Mouse (Mus musculus) kidney, embryonic 15.5 days (tissue): ENCODE measurements around the gene Psmb9. TPM values are rescaled to one million over a fixed set of nuclear protein-coding genes. Genes with fewer than 3 reads are reported as not detected.
"Not testable (repeated sequence)": the region's sequence is repeated elsewhere in the genome, so short reads cannot be mapped to it uniquely, and the experiment has no call there.

ENCODE experiments used
- ATAC-seq: fragments of 200-750 bp; cut with Nextera tagmentation; replicated peaks from 2 replicates; pipeline ENCODE4 v1.8.0; 2017; ENCODE audit warnings: moderate TSS enrichment; ENCODE audit not compliant: low FRiP score
- H3K27ac ChIP-seq: fragments of 300-500 bp; sonication (generic); 2 replicates; pipeline ENCODE4 v1.5.1; 2015; ENCODE audit warnings: mild to moderate bottlenecking, inconsistent platforms
- H3K27me3 ChIP-seq: fragments of 300-500 bp; sonication (generic); 2 replicates; pipeline ENCODE4 v1.6.1; 2015; ENCODE audit warnings: inconsistent platforms
- H3K36me3 ChIP-seq: fragments of 300-500 bp; sonication (generic); 2 replicates; pipeline ENCODE4 v1.6.1; 2015; ENCODE audit warnings: inconsistent platforms
- H3K4me1 ChIP-seq: fragments of 300-500 bp; sonication (generic); 2 replicates; pipeline ENCODE4 v1.6.1; 2015; ENCODE audit warnings: inconsistent platforms
- H3K4me2 ChIP-seq: fragments of 300-500 bp; sonication (generic); 2 replicates; pipeline ENCODE4 v1.6.1; 2015; ENCODE audit warnings: moderate library complexity, mild to moderate bottlenecking, inconsistent platforms
- H3K4me3 ChIP-seq: fragments of 300-500 bp; sonication (generic); replicated peaks from 2 replicates; pipeline ENCODE4 v1.5.1; 2015; ENCODE audit warnings: mild to moderate bottlenecking, inconsistent platforms
- H3K9ac ChIP-seq: fragments of 300-500 bp; sonication (generic); 2 replicates; pipeline ENCODE4 v1.6.1; 2015; ENCODE audit warnings: mild to moderate bottlenecking, inconsistent platforms
- H3K9me3 ChIP-seq: fragments of 300-500 bp; sonication (generic); replicated peaks from 2 replicates; pipeline ENCODE4 v1.6.1; 2016; ENCODE audit warnings: inconsistent platforms
- WGBS: fragments of 180-500 bp; shearing (Covaris S2); methylation state at CpG from one replicate; pipeline ENCODE4 v1.1.7; 2015; ENCODE audit warnings: mixed read lengths; 5-methylcytosine and 5-hydroxymethylcytosine counted together
- polyA plus RNA-seq: library from polyadenylated mRNA; unstranded; fragments of >200 nt; fragmentation: Nextera tagmentation; extraction: Ambion mirVana; gene quantifications from 2 replicates; pipeline ENCODE4 v1.2.1, GENCODE M21; 2015

The Psmb9 gene
- polyA plus RNA-seq, 1 experiment from 2014 or later, result 3.2 TPM

DNA sequence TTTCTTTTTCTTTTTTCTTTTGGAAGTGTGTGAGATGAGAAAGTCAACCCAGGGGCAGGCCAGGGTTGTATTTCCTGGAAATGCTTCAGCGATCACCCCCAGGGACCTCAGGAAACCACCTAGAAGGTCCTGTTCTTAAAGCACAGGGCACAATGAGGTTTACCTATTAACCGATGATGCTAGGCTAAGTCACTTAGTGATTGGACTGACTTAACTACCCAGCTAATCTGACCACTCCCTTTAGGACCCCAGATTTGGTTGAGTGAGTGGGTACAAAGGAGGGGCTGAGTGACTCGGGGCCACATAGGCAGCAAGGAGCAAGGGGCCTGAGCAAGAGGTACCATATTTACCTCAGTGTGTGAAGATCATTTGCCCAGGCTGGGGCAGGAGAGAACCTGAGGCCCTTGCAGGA is 42.6 kb downstream of the Psmb9 start:
- peak; percentile 45; the same call in 1 of the 2 replicates for ATAC-seq
- Histone ChIP-seq H3K9ac (0 out of 2 replicates have a peak overlapping the region, but pooled peaks have one; percentile 7), H3K4me1 (peaks cover 15% of the 10 kb centered on the region), H3K27ac (peak overlapping the region; percentile 70), H3K4me3 (0 out of 2 replicates have a peak overlapping the region, but pooled peaks have one; percentile 4), H3K9me3 (no peaks in the 10 kb centered on the region), H3K36me3 (no peaks in the 10 kb centered on the region), H3K4me2 (peak overlapping the region; percentile 30), H3K27me3 (peaks cover 21% of the 10 kb centered on the region)
- 51% methylated on average over 3 of the region's 3 CpGs for WGBS

DNA sequence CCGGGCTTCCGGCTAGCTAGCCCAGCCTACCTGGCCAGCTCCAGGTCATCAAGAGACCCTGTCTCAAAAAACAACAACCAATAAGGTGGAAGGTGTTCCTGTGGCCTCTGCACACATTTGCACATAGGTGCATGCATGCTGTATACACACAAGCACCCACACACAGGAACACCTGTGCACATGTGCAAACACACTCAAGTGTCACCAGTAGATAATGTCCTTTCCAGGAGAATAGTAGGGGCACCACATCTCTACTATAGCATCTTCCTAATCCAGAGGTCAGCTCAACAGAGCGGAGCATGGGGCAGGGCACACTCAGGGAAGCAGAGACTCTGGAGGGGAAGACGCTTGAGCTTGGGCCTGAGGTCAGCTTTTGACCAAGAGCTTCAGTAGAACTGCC is 43.3 kb downstream of the Psmb9 start:
- not testable (repeated sequence) for H3K9me3 ChIP-seq, H3K36me3 ChIP-seq, H3K4me3 ChIP-seq, ATAC-seq, H3K4me2 ChIP-seq
- Histone ChIP-seq H3K27ac (peak overlapping the region; percentile 62; the same call in 1 of the 2 replicates), H3K27me3 (peaks cover 24% of the 10 kb centered on the region), H3K9ac (0 out of 2 replicates have a peak overlapping the region, but pooled peaks have one; percentile 14), H3K4me1 (peaks cover 22% of the 10 kb centered on the region)
- WGBS, result 84% methylated on average over 4 of the region's 4 CpGs

DNA sequence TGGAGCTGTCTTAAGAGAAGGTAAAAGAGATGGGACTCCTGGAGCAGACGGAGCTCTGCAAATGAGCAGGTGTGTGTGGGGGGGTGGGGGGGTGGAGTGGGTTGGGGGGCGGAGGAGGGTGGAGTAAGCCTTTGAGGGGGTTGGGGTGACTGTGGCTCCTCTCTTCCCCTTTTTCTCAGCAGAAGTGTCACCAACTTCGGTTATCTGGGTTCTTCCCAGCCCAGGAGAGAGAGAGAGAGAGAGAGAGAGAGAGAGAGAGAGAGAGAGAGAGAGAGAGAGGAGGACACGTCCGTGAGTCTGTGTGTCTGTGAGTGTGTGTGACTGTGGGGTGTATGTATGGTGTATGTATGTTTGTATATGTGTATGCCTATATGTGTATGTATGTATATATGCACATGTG is 44.1 kb downstream of the Psmb9 start:
- ATAC-seq, result no peak
- H3K36me3 ChIP-seq, result no peaks in the 10 kb centered on the region
- 61% methylated on average over 5 of the region's 5 CpGs for WGBS
- no peaks in the 10 kb centered on the region for H3K9me3 ChIP-seq
- no peak overlapping the region for H3K9ac ChIP-seq
- H3K27me3 ChIP-seq, result peaks cover 32% of the 10 kb centered on the region
- no peak overlapping the region for H3K27ac ChIP-seq
- no peak overlapping the region for H3K4me3 ChIP-seq
- peak overlapping the region; percentile 8 for H3K4me2 ChIP-seq
- H3K4me1 ChIP-seq, result peaks cover 29% of the 10 kb centered on the region

- H3K4me3 ChIP-seq, result no peak within 1 kb of the TSS
- ATAC-seq, result peak; percentile 80
- peak within 1 kb of the TSS; percentile 8 for H3K4me2 ChIP-seq
- no peaks in the 10 kb centered on the region for H3K9me3 ChIP-seq
- 0 out of 2 replicates have a peak within 1 kb of the TSS, but pooled peaks have one; percentile 14 for H3K9ac ChIP-seq
- WGBS, result 7% methylated on average over 7 of the region's 7 CpGs
- peaks cover 29% of the 10 kb centered on the region for H3K4me1 ChIP-seq
- peaks cover 36% of the 10 kb centered on the region for H3K27me3 ChIP-seq
- no peaks in the 10 kb centered on the region for H3K36me3 ChIP-seq
- H3K27ac ChIP-seq, result peak within 1 kb of the TSS; percentile 70
Measured at GRCm38 (mm10) chr17:34143033-34143432, 44.5 kb downstream of the Psmb9 start, which contains the start of gene H2-DMb2. H2-DMb2 (plus strand) TSS chr17:34143307.

GRCm38 (mm10) chr17:34142456-34143010 is 45.0 kb downstream of the Psmb9 start:
- Histone ChIP-seq H3K27ac (peak overlapping the region; percentile 70), H3K4me3 (no peak overlapping the region), H3K9me3 (no peaks in the 10 kb centered on the region), H3K9ac (no peak overlapping the region), H3K27me3 (peaks cover 41% of the 10 kb centered on the region), H3K36me3 (no peaks in the 10 kb centered on the region), H3K4me2 (peak overlapping the region; percentile 8), H3K4me1 (peaks cover 29% of the 10 kb centered on the region)
- 76% methylated on average over 7 of the region's 7 CpGs for WGBS
- ATAC-seq, result no peak

DNA sequence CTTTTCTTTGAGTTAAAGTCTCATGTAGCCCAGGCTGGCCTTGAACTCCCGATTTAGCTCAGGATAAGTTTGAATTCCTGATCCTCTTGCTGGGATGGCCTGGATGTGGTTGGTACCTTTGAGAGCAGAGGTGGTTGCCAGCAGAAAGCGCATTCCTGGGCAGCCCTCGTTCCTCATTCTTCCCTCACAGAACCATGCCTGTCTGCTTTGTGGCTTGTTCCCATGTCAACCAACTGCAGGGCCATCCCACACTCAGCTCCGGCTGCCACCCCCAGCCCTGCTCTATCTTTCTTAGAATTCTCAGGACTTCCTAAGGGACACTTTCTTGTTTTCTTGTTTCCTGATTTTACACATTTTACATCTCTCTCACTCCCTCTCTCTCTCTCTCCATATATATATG is 46.1 kb downstream of the Psmb9 start:
- no peak overlapping the region for H3K4me3 ChIP-seq
- WGBS, result 65% methylated on average over 4 of the region's 4 CpGs
- H3K9ac ChIP-seq, result no peak overlapping the region
- no peaks in the 10 kb centered on the region for H3K9me3 ChIP-seq
- no peak overlapping the region for H3K4me2 ChIP-seq
- peaks cover 50% of the 10 kb centered on the region for H3K27me3 ChIP-seq
- H3K36me3 ChIP-seq, result no peaks in the 10 kb centered on the region
- H3K4me1 ChIP-seq, result peaks cover 29% of the 10 kb centered on the region
- ATAC-seq, result no peak
- no peak overlapping the region for H3K27ac ChIP-seq

DNA sequence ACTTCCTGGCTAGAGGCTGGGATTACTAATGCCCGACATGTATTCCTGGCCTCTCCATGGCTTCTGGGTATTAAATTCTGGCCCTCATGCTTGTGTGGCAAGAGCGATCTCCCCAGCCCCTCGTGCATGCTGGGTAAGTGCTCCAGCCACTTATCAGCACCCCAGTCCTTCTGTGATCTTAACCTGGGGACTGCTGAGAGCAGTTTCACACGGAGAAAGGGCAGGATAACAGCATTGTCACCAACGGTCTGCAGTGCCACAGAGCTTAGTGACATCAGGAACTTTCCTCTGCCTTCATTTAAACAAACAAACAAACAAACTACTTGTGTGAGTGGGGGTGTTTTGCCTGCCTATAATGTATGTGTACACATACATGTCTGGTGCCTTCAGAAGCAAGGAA is 47.3 kb downstream of the Psmb9 start:
- Histone ChIP-seq H3K36me3 (no peaks in the 10 kb centered on the region), H3K9me3 (no peaks in the 10 kb centered on the region), H3K27ac (no peak overlapping the region), H3K4me2 (peak overlapping the region; percentile 63), H3K9ac (no peak overlapping the region), H3K4me3 (no peak overlapping the region), H3K27me3 (peaks cover 53% of the 10 kb centered on the region), H3K4me1 (peaks cover 31% of the 10 kb centered on the region)
- WGBS, result 11% methylated on average over 5 of the region's 5 CpGs
- no peak for ATAC-seq

- Histone ChIP-seq H3K36me3 (no peaks in the 10 kb centered on the region), H3K27me3 (peaks cover 53% of the 10 kb centered on the region), H3K4me1 (peaks cover 31% of the 10 kb centered on the region), H3K4me3 (peak overlapping the region; percentile 35), H3K4me2 (peak overlapping the region; percentile 63), H3K27ac (no peak overlapping the region), H3K9me3 (no peaks in the 10 kb centered on the region), H3K9ac (peak overlapping the region; percentile 30; the same call in 1 of the 2 replicates)
- 3% methylated on average over 16 of the region's 16 CpGs for WGBS
- no peak; the same call in 1 of the 2 replicates for ATAC-seq
Measured at GRCm38 (mm10) chr17:34139416-34139815, 48.1 kb downstream of the Psmb9 start.

GRCm38 (mm10) chr17:34138655-34139054 is 48.9 kb downstream of the Psmb9 start:
- H3K9me3 ChIP-seq, result no peaks in the 10 kb centered on the region
- peaks cover 31% of the 10 kb centered on the region for H3K4me1 ChIP-seq
- WGBS, result 80% methylated on average over 7 of the region's 7 CpGs
- H3K4me2 ChIP-seq, result peak overlapping the region; percentile 63
- H3K36me3 ChIP-seq, result no peaks in the 10 kb centered on the region
- H3K9ac ChIP-seq, result peak overlapping the region; percentile 30; the same call in 1 of the 2 replicates
- no peak for ATAC-seq
- H3K27ac ChIP-seq, result no peak overlapping the region
- H3K4me3 ChIP-seq, result no peak overlapping the region
- H3K27me3 ChIP-seq, result peaks cover 53% of the 10 kb centered on the region

- H3K9me3 ChIP-seq, result no peaks in the 10 kb centered on the region
- 68% methylated on average over 7 of the region's 7 CpGs for WGBS
- ATAC-seq, result no peak
- H3K27ac ChIP-seq, result no peak overlapping the region
- H3K9ac ChIP-seq, result no peak overlapping the region
- H3K4me1 ChIP-seq, result peaks cover 23% of the 10 kb centered on the region
- H3K27me3 ChIP-seq, result peaks cover 53% of the 10 kb centered on the region
- H3K4me2 ChIP-seq, result no peak overlapping the region
- H3K4me3 ChIP-seq, result no peak overlapping the region
- no peaks in the 10 kb centered on the region for H3K36me3 ChIP-seq
Measured at GRCm38 (mm10) chr17:34137601-34138000, 50.0 kb downstream of the Psmb9 start.

DNA sequence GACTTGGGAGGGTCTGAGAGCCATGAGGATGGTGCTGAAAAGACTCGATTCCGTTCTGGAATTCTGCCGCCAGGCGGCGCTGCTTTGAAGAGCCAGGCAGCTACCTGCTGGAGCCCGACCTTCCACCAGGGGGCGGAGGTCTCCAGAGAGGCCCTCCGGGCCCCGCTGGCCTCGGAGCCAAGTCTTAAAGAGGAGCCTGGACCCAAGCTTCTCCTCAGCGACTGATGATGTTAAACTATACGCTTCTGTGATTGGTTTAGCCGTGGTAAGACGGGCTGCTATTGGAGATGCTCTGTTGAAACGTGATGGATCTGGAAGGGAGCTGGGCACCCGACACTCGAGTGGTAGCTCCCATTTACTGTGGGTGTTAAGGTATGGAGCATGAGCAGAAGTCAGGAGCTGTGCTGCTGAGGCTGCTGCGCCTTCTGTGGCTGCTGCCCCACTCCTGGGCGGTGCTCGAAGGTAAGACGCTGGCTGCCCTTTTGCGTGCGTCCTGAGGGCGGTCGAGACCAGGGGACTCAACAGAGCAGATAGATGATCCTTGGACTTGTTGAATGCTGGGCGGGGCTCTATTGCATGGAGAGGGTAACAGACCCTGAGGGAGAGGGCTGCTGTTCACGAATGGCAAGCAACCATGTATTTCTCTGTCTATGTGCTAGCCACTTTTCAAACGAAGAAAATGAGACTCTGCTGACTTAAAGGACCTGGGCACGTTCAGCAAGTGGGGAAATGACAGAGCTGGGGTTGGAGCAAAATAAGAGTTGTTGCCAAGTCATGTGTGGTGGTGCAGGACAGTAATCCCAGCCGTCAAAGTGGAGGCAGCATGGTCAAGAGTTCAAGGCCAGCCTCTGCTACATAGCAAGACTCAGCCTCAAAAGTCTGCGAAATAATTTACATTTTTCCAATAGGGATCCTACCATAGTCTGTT is 52.0 kb downstream of the Psmb9 start:
- H3K9ac ChIP-seq, result peak overlapping the region; percentile 37; the same call in 1 of the 2 replicates
- no peaks in the 10 kb centered on the region for H3K36me3 ChIP-seq
- WGBS, result 5% methylated on average over 31 of the region's 31 CpGs
- H3K27me3 ChIP-seq, result peaks cover 38% of the 10 kb centered on the region
- H3K27ac ChIP-seq, result peak overlapping the region; percentile 33; the same call in 1 of the 2 replicates
- no peaks in the 10 kb centered on the region for H3K9me3 ChIP-seq
- H3K4me2 ChIP-seq, result peak overlapping the region; percentile 80
- H3K4me1 ChIP-seq, result peaks cover 22% of the 10 kb centered on the region
- H3K4me3 ChIP-seq, result peak overlapping the region; percentile 46
- ATAC-seq, result peak; percentile 97

- Histone ChIP-seq H3K4me3 (no peak overlapping the region), H3K9me3 (no peaks in the 10 kb centered on the region), H3K4me1 (peaks cover 27% of the 10 kb centered on the region), H3K36me3 (no peaks in the 10 kb centered on the region), H3K9ac (no peak overlapping the region), H3K4me2 (no peak overlapping the region), H3K27ac (no peak overlapping the region), H3K27me3 (peaks cover 30% of the 10 kb centered on the region)
- WGBS, result 75% methylated on average over 3 of the region's 3 CpGs
- ATAC-seq, result no peak
Measured at GRCm38 (mm10) chr17:34134451-34134850, 53.1 kb downstream of the Psmb9 start.
